Comparison of ENCODE assay signal across 14 mouse cellular contexts in genomic region chr2:157482729-157483128, GRCm38 (mm10).
DNase-seq lines count a peak whose midpoint lies in the region; ATAC-seq lines count a peak whose summit lies in the region.
"Had no signal": no experiment of that assay in that cellular context is flagged by ENCODE, and none has a peak within 500 bp of the region (broad histone marks: within the 10 kb centered on the region; RNA-seq: fewer than 3 reads in every experiment).

No protein-coding gene starts in this region.

- no peaks in the 10 kb centered on the region for H3K9me3 ChIP-seq in embryonic facial prominence, embryonic 10.5 days
- no peaks in the 10 kb centered on the region for H3K9me3 ChIP-seq in forebrain, embryonic 12.5 days
- H3K9me3 ChIP-seq in hindbrain, embryonic 14.5 days (ENCODE audit: control insufficient read depth, low read length) = no peaks in the 10 kb centered on the region
- no peaks in the 10 kb centered on the region for H3K9me3 ChIP-seq in midbrain, embryonic 12.5 days
- H3K9me3 ChIP-seq: liver, embryonic 13.5 days had no signal

- no peak for DNase-seq in embryonic facial prominence, embryonic 10.5 days (ENCODE audit: low spot score)
- DNase-seq in hindbrain, embryonic 14.5 days (ENCODE audit: low spot score) = peak; percentile 42
- no peak for DNase-seq in c-Kit-positive CD71-positive TER-119-positive erythroid progenitor cells, embryonic 14.5 days (ENCODE audit: low spot score)
- no peak for DNase-seq in testis, postnatal 14 days (ENCODE audit: low spot score)
- no peak for DNase-seq in adipocyte (ENCODE audit: low spot score)
- DNase-seq: gastrocnemius, adult 2 months; kidney, adult 18-20 months; liver, embryonic 13.5 days; lung, postnatal 36 days had no signal

- no peaks in the 10 kb centered on the region for H3K27me3 ChIP-seq in embryonic facial prominence, embryonic 10.5 days (replicated peaks; ENCODE audit: low read depth, poor library complexity, severe bottlenecking)
- no peaks in the 10 kb centered on the region for H3K27me3 ChIP-seq in forebrain, embryonic 12.5 days
- H3K27me3 ChIP-seq in hindbrain, embryonic 14.5 days (ENCODE audit: control insufficient read depth, insufficient read depth, low read length) = no peaks in the 10 kb centered on the region
- peaks cover 25% of the 10 kb centered on the region for H3K27me3 ChIP-seq in midbrain, embryonic 12.5 days
- H3K27me3 ChIP-seq: liver, embryonic 13.5 days had no signal

- peak overlapping the region; percentile 44 for H3K9ac ChIP-seq in forebrain, embryonic 12.5 days
- H3K9ac ChIP-seq in hindbrain, embryonic 14.5 days = peak overlapping the region; percentile 54
- H3K9ac ChIP-seq in midbrain, embryonic 12.5 days (replicated peaks) = peak overlapping the region; percentile 22
- H3K9ac ChIP-seq: liver, embryonic 13.5 days had no signal

- ATAC-seq in forebrain, embryonic 12.5 days (ENCODE audit: low FRiP score) = no peak
- no peak for ATAC-seq in hindbrain, embryonic 14.5 days (ENCODE audit: low FRiP score)
- no peak for ATAC-seq in midbrain, embryonic 12.5 days (ENCODE audit: low FRiP score, low read depth)
- ATAC-seq in megakaryocyte progenitor cell, adult 5-6 weeks (replicated peaks; ENCODE audit: poor library complexity) = no peak

- H3K4me2 ChIP-seq in forebrain, embryonic 12.5 days = 0 out of 2 replicates have a peak overlapping the region, but pooled peaks have one; percentile 0
- H3K4me2 ChIP-seq in hindbrain, embryonic 14.5 days (replicated peaks) = no peak overlapping the region; the same call in 1 of the 2 replicates
- H3K4me2 ChIP-seq in midbrain, embryonic 12.5 days (replicated peaks) = no peak overlapping the region
- H3K4me2 ChIP-seq: liver, embryonic 13.5 days had no signal

- peak overlapping the region; percentile 79 for H3K27ac ChIP-seq in embryonic facial prominence, embryonic 10.5 days (replicated peaks)
- peak overlapping the region; percentile 81 for H3K27ac ChIP-seq in forebrain, embryonic 12.5 days
- H3K27ac ChIP-seq in hindbrain, embryonic 14.5 days = peak overlapping the region; percentile 84
- peak overlapping the region; percentile 62 for H3K27ac ChIP-seq in midbrain, embryonic 12.5 days (replicated peaks)
- H3K27ac ChIP-seq: gastrocnemius, adult 2 months; left cerebral cortex, adult 2 months; liver, embryonic 13.5 days had no signal

- no peaks in the 10 kb centered on the region for H3K36me3 ChIP-seq in embryonic facial prominence, embryonic 10.5 days (replicated peaks)
- no peaks in the 10 kb centered on the region for H3K36me3 ChIP-seq in forebrain, embryonic 12.5 days (replicated peaks)
- H3K36me3 ChIP-seq in hindbrain, embryonic 14.5 days (replicated peaks; ENCODE audit: control insufficient read depth, insufficient read depth) = no peaks in the 10 kb centered on the region
- H3K36me3 ChIP-seq in midbrain, embryonic 12.5 days = no peaks in the 10 kb centered on the region
- H3K36me3 ChIP-seq: liver, embryonic 13.5 days had no signal

- H3K4me1 ChIP-seq in embryonic facial prominence, embryonic 10.5 days = peaks cover 88% of the 10 kb centered on the region
- peaks cover 77% of the 10 kb centered on the region for H3K4me1 ChIP-seq in forebrain, embryonic 12.5 days
- peaks cover 44% of the 10 kb centered on the region for H3K4me1 ChIP-seq in hindbrain, embryonic 14.5 days (replicated peaks; ENCODE audit: control insufficient read depth, insufficient read depth, low read length)
- peaks cover 66% of the 10 kb centered on the region for H3K4me1 ChIP-seq in midbrain, embryonic 12.5 days
- H3K4me1 ChIP-seq: liver, embryonic 13.5 days had no signal

- no peak overlapping the region for H3K4me3 ChIP-seq in embryonic facial prominence, embryonic 10.5 days
- H3K4me3 ChIP-seq in forebrain, embryonic 12.5 days (replicated peaks) = no peak overlapping the region
- no peak overlapping the region for H3K4me3 ChIP-seq in hindbrain, embryonic 14.5 days (replicated peaks; ENCODE audit: low read length)
- no peak overlapping the region for H3K4me3 ChIP-seq in midbrain, embryonic 12.5 days
- H3K4me3 ChIP-seq: erythroblast, embryonic 14.5 days; gastrocnemius, adult 2 months; left cerebral cortex, adult 2 months; liver, embryonic 13.5 days had no signal

- 61% methylated on average over 12 of the region's 12 CpGs for WGBS in embryonic facial prominence, embryonic 10.5 days
- WGBS in forebrain, embryonic 12.5 days = 17% methylated on average over 12 of the region's 12 CpGs
- WGBS in hindbrain, embryonic 14.5 days = 11% methylated on average over 12 of the region's 12 CpGs
- WGBS in midbrain, embryonic 12.5 days = 20% methylated on average over 12 of the region's 12 CpGs
